Mouse (Mus musculus) inflammation-experienced regulatory T-cells, adult 6 months (primary cell): ENCODE results near the gene Stx18. TPM values are rescaled to one million over a fixed set of nuclear protein-coding genes. Genes with fewer than 3 reads are reported as not detected.

ENCODE experiments used
- ATAC-seq: one replicate; pipeline ENCODE4 v1.8.0; 2017
- polyA plus RNA-seq, 3 experiments: library from polyadenylated mRNA; unstranded; fragments of 100-300 nt; shearing (Covaris generic); gene quantifications; one replicate each; pipeline ENCODE4 v1.2.1; 2017

The Stx18 gene
- polyA plus RNA-seq, 3 experiments from 2014 or later = 22.4 to 29.8 (median 25.4) TPM

DNA sequence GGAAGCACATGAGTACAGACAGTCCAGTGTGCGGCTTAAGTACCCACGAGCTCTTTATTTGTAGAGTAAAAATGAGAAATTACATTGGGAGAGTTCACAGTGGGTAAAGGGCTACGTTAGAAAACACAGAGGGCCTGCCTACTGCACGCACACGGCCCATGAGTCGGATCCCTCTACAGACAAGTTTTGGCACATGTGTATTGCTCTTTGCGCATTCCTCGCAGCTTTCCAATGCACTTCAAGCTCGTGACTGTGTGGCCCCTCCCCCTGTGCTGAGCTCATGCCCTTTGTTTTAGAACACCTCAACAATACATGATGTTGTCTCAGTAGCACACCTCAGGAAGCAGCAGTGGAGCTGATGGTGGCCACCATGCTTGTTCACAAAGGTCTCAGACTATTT is 98.6 kb downstream of the Stx18 start:
- ATAC-seq = no peak

DNA sequence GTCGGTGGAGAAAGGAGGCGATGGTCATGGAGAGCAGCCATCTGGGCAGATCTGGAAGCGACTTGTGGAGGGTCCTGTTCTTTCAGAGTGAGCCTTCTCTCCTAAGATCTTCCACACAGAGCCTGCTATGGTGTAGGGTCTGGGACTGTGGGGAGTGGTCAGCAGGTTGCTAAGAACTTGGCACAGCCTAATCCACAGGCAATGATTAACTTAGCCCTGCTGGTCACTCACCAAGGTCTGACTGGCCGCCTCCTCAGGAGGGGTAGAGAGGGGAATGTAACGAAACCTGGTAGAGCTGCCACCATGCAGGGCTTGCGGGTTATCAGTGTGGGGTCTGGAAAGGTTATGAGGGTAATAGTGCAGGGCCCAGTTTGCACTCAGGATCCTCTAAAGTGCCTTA is 102.4 kb downstream of the Stx18 start:
- no peak for ATAC-seq

DNA sequence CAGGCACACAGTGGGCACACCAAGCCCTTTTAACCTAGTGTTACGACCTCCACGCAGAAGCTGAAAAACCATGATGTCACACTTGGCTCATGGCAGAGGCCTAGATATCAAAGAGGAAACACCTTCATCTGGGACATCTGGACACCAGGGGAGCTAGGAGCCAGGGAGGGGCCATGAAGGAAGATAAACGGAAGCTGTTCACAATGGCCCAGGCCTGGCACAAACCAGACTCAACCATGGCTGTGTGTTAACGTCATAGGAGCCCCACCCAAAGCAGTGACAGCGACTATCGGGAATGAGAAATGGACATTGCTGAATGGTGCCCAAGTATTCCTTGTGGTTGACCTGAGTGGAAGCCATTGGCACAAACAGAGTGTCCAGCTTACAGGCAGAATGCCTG is 108.0 kb downstream of the Stx18 start:
- no peak for ATAC-seq

DNA sequence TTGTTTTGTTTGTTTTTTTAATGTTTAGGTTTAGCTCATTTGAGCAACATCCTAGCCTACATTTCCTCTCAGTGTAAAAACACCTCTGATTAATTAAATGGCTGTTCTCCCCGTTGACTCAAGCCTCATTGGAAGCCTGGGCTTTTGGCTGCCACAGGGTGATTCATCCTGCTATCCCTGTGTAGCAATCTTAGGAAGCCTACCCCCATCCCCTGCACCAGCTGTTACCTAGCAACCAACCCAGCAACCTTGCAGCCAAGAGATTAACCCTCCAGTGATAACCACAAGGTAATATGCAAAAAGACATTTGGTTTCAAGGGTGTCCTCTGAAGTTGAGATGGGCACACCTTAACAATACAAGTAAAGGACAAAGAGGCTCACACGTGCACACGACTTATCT is 112.7 kb downstream of the Stx18 start:
- ATAC-seq = no peak

DNA sequence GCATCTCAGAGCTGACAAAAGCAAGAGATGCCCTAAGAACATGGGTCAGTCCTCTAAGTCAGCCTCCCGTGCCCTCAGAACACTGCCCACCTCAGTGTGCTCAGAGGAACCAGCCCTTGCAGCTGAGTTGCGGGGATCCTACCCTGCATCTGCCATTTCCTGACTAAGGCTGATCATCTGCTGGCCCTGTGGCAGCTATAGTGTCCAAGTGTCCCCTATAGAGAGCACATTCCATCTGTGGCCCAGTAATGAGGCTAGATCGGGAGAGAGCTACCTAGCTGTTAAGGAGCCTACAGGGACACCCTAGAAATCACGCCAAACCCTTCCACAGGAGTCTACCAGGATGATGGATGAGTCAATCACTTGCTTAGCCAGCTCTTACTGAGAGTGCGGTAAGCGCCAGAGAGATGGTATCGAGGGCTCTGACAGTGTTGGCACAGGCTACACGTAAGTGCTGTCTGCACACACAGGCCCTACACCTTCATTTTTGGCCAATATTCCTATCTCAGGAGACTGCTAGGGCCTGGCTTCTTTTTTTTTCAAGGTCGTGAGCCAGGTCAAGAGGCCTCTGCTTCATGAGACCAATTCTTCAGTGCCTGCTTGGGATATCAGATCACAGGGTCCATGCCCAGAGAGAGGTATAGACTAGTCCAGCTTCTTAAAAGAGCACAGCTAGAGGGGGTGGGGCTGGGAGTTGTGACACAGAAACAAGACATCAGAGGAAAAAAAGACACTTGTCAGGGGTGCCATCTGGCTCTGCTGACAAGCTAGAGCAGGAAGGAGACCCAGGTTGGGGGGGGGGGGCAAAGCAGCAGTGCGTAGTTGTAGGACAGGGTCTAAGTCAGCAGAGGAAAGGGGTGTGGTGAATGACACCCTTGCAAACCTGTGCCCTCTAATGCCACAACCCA is 113.9 kb downstream of the Stx18 start:
- no peak for ATAC-seq

DNA sequence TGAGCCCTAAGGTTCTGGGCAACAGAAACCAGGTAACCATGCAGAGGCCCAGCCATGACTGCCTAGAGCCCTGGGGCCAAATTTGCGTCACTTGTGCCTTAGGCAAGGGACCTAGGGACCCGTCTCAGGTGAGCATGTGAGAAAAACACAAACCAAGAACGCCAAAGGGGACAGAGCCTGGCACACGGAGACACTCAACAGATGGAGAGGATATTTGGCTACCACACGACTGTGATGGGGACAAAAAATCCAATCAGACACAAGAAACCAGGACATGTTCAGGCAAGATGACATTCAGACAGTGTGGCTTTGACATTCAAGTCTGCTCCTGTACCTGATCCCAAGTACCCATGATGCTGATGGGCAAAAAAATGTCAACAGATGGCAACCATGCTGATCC is 115.1 kb downstream of the Stx18 start:
- no peak for ATAC-seq

DNA sequence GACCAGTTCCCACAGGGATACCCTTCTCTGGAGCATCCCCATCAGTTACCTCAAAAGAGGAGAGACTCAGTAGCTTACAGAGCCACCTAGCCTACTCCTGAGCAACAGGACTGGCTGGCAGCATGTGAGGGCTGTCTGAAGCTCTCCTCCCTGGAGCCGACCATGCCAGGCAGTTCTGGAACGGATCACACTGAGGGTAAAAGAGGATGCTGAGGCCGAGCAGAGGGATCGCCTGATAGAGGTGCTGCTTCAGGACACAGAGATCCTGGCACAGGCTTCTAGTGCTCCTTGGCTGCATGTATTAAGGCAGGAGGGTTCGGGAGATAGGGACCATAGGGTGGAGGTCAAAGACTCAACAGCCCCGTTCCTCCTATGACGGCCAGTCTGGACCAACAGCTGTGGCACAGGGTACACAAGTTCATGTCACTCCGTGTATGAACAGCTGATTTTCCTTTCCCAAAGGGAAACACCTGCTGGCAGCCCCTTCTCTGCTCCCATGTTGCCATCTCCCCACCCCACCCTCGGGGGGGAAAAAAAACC is 119.0 kb downstream of the Stx18 start:
- ATAC-seq = no peak

DNA sequence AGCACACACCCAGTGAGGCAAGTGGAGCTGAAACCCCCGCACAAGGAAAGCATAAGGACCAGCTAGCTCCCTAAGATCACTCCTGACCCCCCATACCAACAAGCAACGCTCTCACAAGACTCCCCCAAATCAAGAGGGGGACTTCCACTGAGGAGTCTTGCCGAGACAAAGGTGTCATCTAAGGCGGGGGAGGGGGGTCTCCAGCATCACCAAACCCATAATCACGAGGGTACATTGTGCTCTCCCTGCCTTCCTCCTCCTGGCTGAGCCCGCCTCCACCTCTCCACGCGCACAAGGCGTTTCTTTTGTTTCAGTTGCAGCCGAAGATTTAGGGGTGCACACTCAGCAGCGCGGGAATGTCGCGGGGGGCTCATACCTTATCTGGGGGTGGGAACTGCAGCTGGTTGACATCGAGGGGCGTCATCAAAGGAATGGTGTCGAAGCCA is 120.0 kb downstream of the Stx18 start:
- ATAC-seq = no peak

DNA sequence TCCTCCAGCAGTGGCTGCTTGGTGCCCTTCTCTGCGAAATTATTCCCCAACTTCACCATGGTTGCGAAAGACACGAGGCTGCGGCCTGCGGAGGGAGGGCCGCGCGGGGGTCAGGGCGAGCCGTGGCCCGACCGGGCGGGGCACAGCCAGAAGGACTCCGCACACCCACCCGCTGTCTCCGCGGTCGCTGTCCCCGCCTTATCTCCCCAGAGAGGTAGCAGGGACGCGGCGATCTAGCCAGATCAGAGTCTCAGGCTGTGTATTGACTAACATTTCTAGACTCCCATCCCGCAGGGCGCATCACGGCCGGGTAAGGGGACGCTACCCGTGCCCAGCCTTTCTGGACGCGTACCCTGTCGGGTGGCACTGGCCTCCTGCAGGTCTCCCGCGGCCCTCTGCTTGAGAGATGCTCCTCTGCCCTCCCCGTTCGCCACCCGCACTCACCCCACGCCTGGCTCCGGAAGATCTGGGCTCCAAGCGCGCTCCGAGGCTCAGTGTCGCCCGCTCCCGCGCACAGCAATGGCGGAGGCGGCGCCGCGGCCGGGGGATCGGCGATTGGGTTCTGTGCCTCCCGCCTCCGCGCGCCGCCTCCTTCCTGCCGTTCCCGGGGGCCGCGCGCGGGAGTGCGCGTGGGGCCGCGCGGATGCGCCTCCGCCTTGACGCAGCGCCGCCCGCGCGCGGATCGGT is 120.5 kb downstream of the Stx18 start:
- ATAC-seq = no peak

DNA sequence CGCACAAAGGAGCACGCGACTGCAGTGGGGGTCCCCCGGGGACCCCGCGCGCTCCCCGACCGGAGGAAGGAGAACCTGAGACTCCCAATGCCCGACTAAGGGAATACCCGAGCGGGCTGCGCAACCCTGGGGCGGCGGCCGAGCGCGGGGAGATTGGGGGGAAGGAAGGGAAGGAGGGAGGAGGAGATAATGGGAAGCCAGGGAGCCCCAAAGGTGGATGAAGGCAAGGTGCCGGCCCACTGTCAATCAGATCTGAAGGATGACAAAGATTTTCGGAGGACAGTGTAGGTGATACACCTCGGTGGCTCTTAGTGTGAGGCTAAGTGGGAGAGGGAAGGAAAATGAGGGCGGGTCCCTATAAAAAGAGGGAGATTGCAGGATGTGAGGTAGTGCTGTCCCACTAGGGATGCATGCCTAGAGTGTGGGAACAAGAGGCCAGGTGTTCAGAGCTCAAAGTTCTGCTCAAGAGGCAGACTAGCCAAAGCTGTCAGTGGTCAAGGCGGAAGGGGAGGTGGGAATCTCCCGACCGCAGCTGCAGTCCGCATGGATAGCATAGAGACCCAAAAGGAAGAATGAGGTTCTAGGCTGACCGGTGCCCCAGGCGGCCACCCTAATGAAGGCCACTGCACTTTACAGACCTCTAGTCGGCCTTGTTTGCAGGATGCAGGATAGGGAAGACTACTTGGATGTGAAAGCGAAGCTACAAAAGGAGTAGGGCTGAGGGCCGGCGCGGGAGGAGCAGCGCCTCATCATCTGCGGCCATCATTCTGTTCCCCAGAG is 121.3 kb downstream of the Stx18 start, which contains the start of gene Nsg1:
Gene Nsg1 (minus strand): TSS at position 274 of the 780 bp plus-strand sequence.
- ATAC-seq = no peak

DNA sequence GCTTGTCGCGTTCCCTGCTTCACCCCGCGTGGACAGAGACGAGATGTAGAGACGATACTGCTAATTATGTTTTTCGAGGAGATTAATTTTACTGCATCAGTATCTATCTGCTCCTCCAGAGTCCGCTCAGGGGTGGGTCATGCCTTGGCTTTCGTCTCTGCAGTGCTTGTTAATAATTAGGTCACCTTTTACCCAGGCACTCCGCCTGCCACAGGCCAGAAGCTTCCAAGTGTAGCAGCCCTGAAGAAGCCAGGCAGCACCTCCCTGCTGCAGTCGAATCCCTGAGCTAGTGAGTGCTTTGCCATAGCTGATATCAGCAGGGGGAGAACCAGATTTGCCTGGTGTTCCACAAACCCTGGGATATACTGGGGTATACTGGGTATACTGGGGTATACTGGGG is 130.0 kb downstream of the Stx18 start:
- no peak for ATAC-seq

DNA sequence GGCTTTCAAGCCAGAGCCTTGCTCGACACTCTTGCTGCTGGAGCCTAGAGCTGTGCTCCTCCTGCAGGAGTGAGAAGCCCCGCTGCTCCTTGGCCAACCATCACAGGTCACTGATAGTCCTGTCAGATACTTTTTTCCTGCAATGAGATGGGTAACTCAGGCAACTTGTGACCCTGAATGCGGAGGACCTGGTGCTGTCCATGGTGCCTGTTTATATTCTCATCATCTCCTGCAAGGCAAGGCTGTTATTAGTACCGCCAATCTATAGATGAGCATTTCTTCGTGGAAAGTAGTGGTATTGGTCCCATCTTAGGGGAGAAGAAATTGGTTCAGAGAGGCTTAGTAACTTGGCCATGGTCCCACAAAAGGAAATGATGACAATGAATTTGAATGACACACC is 135.2 kb downstream of the Stx18 start:
- ATAC-seq = no peak

DNA sequence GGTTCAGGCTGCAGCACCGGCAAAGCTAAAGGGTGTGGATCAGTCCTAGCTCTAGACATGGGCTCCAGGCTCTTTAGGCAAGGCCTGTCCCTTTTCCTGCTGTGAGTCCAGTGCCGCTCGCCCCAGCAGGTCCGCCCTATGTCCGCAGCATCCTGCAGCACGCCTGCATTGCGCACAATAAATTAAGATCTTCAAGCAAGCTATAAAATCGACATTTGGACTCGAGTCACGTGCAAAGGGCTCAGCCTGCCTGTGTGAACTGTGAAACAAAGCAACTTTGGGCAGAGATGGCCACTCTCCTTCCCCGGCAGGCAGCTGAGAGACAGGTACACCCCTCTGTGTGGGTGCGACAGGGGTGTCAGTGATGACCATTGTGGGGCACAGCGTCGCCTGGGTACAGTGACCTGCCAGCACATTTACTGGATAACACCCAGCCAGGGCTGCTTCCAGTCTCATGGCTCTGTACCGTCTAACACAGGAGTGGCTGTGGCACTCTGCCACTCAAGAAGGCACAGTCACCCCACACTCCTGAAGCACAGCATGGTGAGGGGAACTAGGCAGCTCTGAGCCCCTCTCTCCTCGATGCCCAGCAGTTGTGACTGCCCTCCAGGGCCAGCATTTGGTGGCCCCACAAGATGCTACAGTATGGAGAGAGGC is 135.8 kb downstream of the Stx18 start:
- no peak for ATAC-seq

DNA sequence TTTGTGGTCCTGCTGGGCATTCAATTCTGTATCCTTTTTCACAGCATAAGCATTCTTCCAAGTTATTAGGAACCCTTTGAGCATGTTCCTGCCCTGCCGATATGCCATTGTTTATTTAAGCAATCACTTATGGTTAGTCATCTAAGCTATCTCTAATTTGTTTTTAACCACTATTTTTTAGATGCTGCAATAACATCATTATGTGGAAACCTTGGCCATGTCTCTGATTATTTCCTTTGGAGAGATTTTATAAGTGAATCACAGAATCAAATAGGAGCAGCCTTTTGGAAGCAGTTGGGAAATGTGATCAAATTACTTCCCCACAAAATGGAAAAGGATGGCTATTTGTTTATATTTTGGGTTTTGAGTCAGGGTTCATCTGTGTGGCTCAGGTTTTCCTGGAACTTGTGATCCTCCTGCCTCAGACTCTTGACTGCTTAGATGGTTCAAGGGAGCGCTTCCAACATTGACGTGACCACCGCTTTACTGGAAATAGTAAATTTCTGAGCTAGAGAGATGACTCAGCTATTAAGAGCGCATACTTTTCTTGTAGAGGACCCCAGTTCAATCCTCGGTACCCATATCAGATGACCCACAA is 146.2 kb downstream of the Stx18 start:
- no peak for ATAC-seq

DNA sequence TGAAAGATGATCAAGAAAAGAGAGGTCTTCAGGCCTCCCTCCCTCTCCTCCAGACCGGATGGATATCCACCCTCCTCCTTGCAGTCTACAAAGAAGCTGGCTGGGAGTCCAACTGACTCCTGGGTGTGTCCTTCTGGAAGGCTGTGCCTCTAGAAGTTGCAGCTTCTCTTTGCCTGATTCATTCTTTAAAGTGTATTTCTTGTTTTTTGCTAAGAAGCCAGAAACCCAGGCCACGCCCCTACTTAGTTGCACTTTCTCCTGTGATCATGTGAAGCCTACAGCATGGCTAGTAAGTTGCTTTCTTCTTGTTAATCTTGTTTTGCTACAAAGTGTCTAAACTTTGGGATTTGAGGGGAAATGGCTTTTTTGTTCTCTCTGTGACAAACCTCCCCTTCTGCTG is 148.5 kb downstream of the Stx18 start:
- ATAC-seq = no peak

Other genes with a start within 250 kb of the Stx18 start
- gene Msx1, start 214.2 kb upstream of the Stx18 start, polyA plus RNA-seq = not detected
- under 1 TPM; 0.34 to 0.98 (median 0.55) TPM for gene Nsg1, start 121.2 kb downstream of the Stx18 start, polyA plus RNA-seq
- 10 to 100 TPM; 10.7 to 17.4 (median 15.3) TPM for gene Zbtb49, start 181.7 kb downstream of the Stx18 start, polyA plus RNA-seq
- gene Lyar, start 181.7 kb downstream of the Stx18 start, polyA plus RNA-seq = 10 to 100 TPM; 49.7 to 59.4 (median 50.8) TPM
- 100 to 1,000 TPM; 101 to 125 (median 113) TPM for gene Tmem128, start 221.4 kb downstream of the Stx18 start, polyA plus RNA-seq
- not detected for gene Otop1, start 237.2 kb downstream of the Stx18 start, polyA plus RNA-seq